Mouse (Mus musculus) layer of hippocampus, postnatal 14 days (tissue): ENCODE data around the gene Olfr730. TPM values are rescaled to one million over a fixed set of nuclear protein-coding genes. Genes with fewer than 3 reads are reported as not detected.

Experiments
- DNase-seq, 2 experiments: peaks; one replicate each; pipeline ENCODE4 v3.0.0; 2021 to 2022; ENCODE audit warnings: low spot score in 2 of 2, mixed read lengths in 1 of 2
- long read RNA-seq, 2 experiments: library from polyadenylated mRNA; stranded (forward); transcript quantifications; one replicate each; pipeline ENCODE4 v2.0.0; 2021
- total RNA-seq, 2 experiments: library from RNA; stranded (reverse); gene quantifications; 2 replicates each; pipeline ENCODE4 v1.2.3; 2021

Gene Olfr730
- not detected for total RNA-seq
- long read RNA-seq, experiment 1 = 0 reads
- long read RNA-seq, experiment 2 = 0 reads

- no peak for DNase-seq
Observed at GRCm38 (mm10) chr14:50188098-50188497, at the start of gene Olfr730. Gene Olfr730, minus strand, starts transcription at chr14:50188198.

GRCm38 (mm10) chr14:50152810-50153209 lies 35.2 kb downstream of the Olfr730 start, which contains the start of gene Olfr729:
Gene Olfr729, minus strand, starts transcription at chr14:50152910.
- DNase-seq = no peak

GRCm38 (mm10) chr14:50142580-50142979 lies 45.4 kb downstream of the Olfr730 start, which contains the start of gene Olfr728:
Gene Olfr728, minus strand, starts transcription at chr14:50142680.
- DNase-seq = no peak

Other genes with a start within 250 kb of the Olfr730 start
- gene Olfr724, start 224.9 kb downstream of the Olfr730 start, total RNA-seq = not detected
- not detected for gene Olfr725, start 147.8 kb downstream of the Olfr730 start, total RNA-seq
- gene Olfr726, start 97.2 kb downstream of the Olfr730 start, total RNA-seq = not detected
- not detected for gene Olfr727, start 65.0 kb downstream of the Olfr730 start, total RNA-seq
- gene Olfr728, start 45.5 kb downstream of the Olfr730 start, total RNA-seq = not detected
- not detected for gene Olfr729, start 35.3 kb downstream of the Olfr730 start, total RNA-seq
- gene Olfr731, start 53.7 kb upstream of the Olfr730 start, total RNA-seq = not detected
- not detected for gene Olfr732, start 96.0 kb upstream of the Olfr730 start, total RNA-seq
- not detected for gene Olfr733, start 113.3 kb upstream of the Olfr730 start, total RNA-seq
- not detected for gene Olfr734, start 138.6 kb upstream of the Olfr730 start, total RNA-seq
- not detected for gene Olfr735, start 160.7 kb upstream of the Olfr730 start, total RNA-seq
- not detected for gene Tlr11, start 169.7 kb upstream of the Olfr730 start, total RNA-seq
- gene Olfr736, start 193.0 kb upstream of the Olfr730 start, total RNA-seq = not detected
- not detected for gene Olfr738, start 219.4 kb upstream of the Olfr730 start, total RNA-seq
- not detected for gene Olfr739, start 230.4 kb upstream of the Olfr730 start, total RNA-seq